Mouse (Mus musculus) large intestine, adult 2 months (tissue): ENCODE data around the gene Gm4922. TPM values are rescaled to one million over a fixed set of nuclear protein-coding genes. Genes with fewer than 3 reads are reported as not detected.

Source experiments
- DNase-seq: peaks from one replicate; pipeline ENCODE4 v3.0.0-alpha.2; 2012; ENCODE audit warnings: low read depth, low spot score
- WGBS: fragments of 180-500 bp; shearing (Covaris S2); methylation state at CpG from one replicate; pipeline ENCODE4 v1.1.7; 2018; 5-methylcytosine and 5-hydroxymethylcytosine counted together
- polyA plus RNA-seq: library from polyadenylated mRNA; depleted of rRNA; stranded (reverse); fragments of >200 nt; gene quantifications from 2 replicates; pipeline ENCODE4 v1.2.3, GENCODE M21; 2012; rRNA removed

Gene Gm4922
- not detected in 2 replicates for polyA plus RNA-seq

DNA sequence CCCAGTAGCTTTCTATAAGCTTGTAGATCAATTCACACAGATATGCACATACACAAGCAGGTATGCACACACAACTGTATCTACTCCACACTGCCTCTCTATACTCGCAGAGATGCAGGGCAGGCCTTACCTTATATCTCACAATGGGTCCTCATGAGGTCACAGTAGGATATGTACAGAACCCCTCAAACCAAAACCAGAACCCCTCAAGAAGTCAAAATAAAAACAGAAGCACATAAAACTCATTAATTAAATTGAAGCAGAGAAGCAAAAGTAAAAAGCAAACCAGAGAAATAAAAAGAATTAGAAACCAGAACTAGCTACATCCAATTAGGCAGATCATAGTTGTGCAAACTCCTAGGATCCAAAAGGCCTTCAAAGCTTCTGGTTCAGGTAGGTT is at the start of gene Gm4922:
TSS of gene Gm4922 (minus strand) at position 101 of the 400 bp plus-strand sequence.
- 93% methylated on average over 1 of the region's 1 CpGs for WGBS
- no peak for DNase-seq

DNA sequence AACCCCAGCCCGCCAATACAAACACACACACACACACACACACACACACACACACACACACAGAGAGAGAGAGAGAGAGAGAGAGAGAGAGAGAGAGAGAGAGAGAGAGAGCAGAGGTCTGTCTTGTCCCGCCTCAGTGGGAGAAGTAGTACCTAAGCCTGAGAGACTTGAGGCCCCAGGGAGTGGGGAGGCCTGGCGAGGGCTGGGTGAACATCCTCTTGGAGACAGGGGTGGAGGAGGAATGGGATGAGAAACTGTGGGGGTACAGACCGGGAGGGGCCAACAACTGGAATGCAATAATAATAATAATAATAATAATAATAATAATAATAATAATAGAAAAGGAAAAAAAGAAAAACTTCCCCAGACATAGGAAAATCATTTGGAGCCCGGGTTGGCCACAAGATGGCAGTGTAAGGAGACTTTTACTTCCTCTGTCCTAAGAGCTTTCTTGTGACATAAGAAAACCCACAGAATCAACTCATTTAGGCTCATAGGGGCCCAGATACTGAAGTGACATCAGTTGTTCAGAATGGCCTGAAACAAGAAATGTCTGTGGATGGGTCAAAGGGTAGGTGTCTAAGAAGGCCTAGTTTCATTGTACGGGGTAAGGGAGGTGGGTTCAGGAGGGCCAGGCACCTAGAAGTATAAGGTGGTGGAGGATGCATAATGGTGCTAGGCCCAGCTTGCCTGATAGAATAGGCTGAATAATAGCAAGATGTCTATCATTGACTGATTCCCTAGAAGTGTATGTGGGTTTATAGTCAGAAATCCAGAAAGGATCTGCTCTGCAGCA is 49.3 kb upstream of the Gm4922 start:
- DNase-seq = no peak
- WGBS = 55% methylated on average over 6 of the region's 6 CpGs

DNA sequence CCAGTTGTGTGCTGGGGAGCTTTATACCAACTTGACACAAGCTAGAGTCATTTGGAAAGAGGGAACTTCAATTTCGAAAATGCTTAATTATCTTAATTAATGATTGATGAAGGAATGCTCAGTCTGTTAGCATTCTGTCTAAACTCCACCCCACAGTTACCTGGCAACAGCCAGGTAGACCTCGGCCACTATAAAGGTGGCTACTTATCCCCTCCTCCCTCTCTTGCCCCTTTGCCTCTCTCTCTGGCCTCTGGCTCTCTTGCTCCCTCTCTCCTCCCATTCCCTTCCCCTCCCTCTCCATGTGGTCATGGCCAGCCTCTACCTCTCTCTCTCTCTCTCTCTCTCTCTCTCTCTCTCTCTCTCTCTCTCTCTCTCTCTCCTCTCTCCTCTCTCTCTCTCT is 47.8 kb upstream of the Gm4922 start:
- no peak for DNase-seq
- 18% methylated on average over 2 of the region's 2 CpGs for WGBS

DNA sequence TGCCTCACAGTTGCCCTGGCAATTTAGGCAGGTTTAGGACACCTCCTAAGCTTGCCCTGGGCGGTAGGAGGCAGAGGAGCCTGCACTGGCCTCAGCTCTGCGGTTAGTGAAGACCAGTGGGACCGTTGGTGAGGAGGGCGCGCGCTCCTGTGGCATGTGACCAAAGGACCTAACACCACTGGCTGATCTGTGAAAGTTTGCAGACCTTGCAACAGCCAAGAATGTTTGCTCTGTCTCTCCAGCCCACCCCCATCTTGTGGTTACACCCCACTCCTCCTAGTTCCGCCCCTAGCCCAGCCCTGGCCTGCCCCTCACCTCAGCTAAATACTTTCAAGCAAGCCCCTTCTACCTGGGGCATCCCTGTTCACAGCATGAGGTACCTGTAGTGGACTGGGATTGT is 45.2 kb upstream of the Gm4922 start:
- no peak for DNase-seq
- WGBS = 54% methylated on average over 7 of the region's 7 CpGs

DNA sequence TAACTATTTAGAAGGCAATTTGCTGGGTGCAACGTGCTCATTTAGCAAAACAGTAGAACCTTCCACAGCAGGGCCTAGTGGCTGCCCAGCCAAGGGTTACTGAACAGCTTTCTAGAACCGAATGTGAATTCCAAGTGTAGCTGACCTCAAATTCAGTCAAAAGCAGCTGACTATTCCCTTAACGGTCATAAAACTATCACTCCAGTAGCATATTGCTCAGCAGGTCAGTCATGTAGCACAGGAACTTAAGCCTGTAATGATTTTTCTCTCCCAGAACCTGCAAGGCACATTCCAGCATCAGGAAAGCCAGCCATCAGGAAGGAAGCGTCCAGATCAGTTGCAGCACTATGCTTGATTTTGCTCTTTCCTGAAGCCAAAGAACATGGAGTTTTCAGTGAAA is 43.8 kb upstream of the Gm4922 start:
- DNase-seq = no peak
- WGBS = 55% methylated on average over 4 of the region's 4 CpGs

GRCm38 (mm10) chr10:18827936-18828335 is 41.3 kb upstream of the Gm4922 start:
- DNase-seq = no peak

GRCm38 (mm10) chr10:18826107-18826506 is 39.5 kb upstream of the Gm4922 start:
- no peak for DNase-seq
- 79% methylated on average over 2 of the region's 2 CpGs for WGBS

More at GRCm38 (mm10) chr10:18827936-18828335, 41.3 kb upstream of the Gm4922 start:
- 70% methylated on average over 2 of the region's 2 CpGs for WGBS

- DNase-seq = no peak
These were observed 38.5 kb upstream of the Gm4922 start for GRCm38 (mm10) chr10:18825143-18825542.

GRCm38 (mm10) chr10:18816560-18816959 is 30.0 kb upstream of the Gm4922 start:
- DNase-seq = no peak
- WGBS = 69% methylated on average over 5 of the region's 5 CpGs

DNA sequence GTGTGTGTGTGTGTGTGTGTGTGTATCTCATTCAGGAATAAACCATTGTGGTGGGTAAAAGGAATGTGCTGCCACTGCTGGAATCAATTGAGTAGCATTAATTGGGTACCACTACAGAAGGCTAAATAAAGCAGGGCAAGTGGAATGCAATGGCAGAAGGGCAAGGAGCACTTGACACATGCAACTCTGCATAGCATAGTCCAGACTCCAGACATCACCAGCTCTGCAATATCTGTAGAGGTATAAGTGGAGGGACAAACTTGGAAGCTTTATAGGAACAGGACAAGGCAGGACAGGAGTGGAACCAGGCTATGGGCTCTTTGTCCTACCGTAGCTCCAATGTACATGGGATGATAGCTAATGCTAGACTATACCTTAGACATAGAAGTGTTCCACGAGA is 25.2 kb upstream of the Gm4922 start:
- 90% methylated on average over 2 of the region's 2 CpGs for WGBS
- no peak for DNase-seq

DNA sequence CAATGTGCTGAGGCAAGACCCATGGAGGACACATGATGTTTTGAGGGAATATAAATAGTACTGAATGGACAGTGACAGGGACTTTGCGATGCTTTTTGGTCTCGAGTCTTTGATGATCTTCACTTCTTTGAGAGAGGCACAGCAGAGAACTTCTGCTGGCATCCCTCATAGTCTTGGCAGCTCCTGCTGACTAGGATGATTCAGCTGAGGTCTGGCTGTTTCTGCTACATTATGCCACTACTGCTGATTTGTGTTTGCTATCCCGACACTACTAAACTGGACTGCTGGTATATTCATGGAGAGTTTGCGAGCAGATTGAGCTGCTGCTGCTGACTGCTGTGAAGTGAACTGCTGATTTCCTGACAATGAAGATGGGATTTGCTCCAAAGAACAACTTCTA is 3.5 kb upstream of the Gm4922 start:
- DNase-seq = no peak
- WGBS = 80% methylated on average over 4 of the region's 4 CpGs

DNA sequence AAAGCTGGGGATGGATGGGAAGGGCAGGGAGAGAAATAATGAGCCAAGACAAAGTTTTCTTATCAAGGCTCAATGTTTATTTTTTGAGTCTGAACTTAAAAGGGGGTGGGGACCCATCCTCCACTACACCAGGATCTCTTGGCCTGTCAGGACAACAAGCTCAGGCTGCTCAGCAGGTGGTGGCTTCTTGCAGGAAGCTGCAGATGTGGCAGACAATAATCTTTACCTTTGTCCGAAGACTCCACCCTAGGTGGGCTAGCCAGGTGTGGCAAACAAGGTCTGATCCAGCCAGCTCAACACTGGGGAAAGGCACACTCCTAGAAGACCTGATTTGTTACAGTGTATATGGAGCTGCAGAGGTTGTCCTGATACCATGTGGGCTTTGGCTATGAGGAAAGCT is 2.0 kb upstream of the Gm4922 start:
- no peak for DNase-seq
- 38% methylated on average over 1 of the region's 1 CpGs for WGBS

DNA sequence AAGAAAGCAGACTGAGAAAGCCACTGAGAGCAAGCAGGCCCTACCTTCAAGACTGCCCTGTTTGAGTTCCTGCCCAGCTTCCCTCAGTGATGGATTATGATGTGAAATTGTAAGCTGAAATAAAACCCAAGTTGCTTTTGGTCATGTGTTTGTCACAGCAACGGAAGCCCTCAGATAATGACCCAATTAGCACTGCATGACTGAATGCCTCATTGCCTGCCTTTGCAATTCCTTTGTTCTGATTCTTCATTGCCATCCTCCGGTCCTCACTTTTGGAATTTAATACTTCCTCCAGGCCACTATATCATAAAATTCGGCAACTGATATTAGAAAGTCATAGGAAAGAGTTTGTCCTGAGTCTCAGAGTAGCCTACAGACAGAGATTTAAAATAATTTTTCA is 9.0 kb downstream of the Gm4922 start:
- WGBS = 80% methylated on average over 3 of the region's 3 CpGs
- no peak for DNase-seq

DNA sequence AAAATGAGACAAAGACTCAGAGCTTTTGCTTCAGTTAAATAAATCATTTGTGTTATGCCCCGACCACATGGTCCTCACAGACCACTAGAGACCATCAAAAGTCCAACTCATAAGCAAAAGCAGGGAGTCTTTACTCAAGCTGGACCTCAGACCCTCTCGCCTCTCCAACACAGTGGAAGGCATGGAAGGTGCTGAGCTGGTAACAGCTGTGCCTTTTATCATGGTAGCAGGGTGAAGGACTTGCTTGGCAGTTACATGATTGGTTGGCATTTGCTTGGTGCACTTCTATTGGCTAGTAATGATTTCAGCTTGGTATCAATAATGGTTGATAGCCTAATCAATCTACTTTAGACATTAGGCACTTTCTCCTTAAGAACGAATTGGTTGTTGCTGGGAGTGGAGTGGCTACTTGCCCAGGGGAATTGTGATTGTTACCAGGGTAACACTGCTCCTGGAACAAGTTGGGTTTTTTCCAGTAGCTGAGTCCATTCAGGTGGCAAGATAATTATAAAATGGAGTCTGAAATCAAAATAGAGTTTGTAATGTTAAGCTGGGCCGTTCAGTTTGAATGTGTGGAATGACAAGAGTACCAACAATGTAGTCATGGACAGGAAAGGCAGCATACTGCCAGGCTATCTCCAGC is 13.9 kb downstream of the Gm4922 start:
- 75% methylated on average over 4 of the region's 4 CpGs for WGBS
- no peak for DNase-seq

GRCm38 (mm10) chr10:18769909-18770308 is 16.7 kb downstream of the Gm4922 start:
- 62% methylated on average over 5 of the region's 5 CpGs for WGBS
- DNase-seq = no peak

DNA sequence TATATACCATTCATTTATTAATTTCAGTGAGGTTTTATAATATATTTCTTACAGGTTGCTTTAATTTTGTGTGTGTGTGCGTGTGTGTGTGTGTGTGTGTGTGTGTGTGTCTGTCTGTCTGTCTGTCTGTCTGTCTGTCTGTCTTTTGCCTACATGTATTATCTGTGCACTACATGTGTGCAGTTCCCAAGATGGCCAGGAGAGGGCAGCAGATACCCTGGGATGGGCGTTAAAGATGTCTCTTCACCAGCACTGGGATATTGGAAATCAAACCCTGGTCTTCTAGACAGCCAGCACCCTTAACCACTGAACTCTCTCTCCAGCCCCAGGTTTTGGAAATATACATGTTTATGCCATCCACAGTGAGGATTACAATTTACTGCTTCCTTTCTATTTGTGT is 26.4 kb downstream of the Gm4922 start:
- 59% methylated on average over 2 of the region's 2 CpGs for WGBS
- no peak for DNase-seq

DNA sequence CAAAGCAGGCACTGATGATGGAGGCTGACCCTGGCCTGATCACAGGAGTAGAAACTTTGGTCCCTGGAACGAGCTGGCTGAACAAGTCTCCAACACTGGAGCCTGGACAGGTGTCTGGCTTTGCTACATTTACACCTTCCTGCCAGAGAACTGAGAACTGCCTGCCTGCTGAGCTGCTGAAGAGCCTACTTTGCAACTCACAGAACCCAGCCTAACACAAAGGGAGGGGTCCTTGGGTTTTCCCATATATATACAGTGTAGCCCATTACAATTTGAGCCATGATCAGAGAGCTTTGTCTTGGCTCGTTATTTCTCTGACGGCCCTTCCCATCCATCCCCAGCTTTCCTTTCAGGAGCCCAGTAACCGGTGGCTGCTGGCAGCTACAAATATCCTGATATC is 36.5 kb downstream of the Gm4922 start:
- no peak for DNase-seq
- 82% methylated on average over 4 of the region's 4 CpGs for WGBS

DNA sequence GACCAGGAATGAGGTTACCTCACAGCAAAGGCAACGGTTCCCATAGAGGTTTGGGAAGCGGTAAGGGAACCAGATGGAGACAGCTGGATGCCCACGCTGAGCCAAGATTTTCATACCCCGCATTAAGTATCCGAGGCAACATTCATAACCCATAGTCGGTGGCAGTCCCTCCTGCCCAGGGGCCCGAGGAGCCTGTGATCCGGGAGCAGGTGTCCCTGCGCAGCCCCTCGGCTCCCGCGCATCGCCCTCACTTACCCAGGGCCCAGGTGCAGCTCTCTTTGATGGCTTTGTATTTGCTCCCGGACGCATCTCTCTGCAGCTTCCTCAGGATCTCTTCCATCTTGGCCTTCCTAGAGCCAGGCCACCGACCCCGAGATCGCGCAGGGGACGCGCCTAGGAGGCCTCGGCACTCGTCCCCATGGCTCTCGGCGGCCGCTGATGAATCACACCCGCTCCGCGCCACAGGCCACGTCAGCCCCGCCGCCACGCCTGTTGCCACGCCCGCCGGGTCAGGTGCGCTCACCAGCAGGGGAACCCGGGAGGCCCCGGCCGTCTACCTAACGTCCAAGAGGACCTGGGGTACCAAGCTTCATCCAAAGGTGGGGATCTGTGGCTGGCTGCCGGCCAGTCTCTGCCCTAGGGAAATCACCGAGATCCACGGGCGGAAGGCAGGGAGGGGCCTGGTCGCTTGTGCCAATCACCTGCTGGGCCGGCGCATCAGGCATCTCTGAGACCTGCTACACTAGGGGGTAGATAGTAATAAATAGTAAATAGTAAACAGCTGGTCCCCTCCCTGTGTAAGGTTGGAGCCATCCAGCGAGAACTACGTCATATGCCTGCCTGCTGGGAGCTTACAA is 43.1 kb downstream of the Gm4922 start, which contains the start of gene Arfgef3:
TSS of gene Arfgef3 (minus strand) at position 664 of the 857 bp plus-strand sequence.
- WGBS = 2% methylated on average over 50 of the region's 50 CpGs
- peak; percentile 27 for DNase-seq

DNA sequence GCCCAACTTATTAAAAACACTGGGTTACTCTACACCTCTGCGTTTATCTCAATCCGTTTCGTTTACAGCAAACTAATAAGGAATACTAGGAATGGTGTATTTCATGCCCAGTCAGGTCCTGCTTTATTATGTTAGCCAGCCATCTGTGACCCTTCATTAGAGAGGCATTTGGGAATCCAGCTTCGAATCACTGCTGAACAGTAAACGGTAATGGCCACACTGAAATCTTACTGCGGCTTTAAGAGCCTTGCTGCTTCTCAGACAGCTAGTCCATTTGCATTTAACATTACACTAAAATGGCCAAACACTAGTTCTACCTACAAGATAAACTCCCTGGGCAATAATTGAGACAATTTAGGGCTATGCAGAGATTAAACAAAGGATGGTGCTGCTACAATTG is 44.5 kb downstream of the Gm4922 start:
- DNase-seq = no peak
- WGBS = 72% methylated on average over 6 of the region's 6 CpGs

DNA sequence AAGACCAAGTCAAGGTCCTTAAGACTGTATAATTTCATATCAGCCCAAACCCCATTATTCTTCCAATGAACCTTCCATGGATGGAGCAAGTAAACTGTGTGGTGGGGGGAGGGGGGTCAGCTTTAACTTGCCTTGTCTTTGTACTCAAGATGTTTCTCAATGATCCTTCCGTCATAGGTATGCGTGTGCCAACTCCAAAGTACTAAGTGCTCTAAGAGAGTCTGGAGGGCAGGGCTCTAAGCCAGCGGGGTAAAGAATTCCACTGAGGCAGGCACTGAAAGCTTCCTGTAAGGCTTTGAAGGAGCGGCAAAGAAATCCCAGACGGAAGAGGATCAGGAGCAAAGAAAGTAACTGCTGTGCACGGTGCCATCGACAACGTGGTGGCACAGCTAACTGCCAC is 45.6 kb downstream of the Gm4922 start:
- no peak for DNase-seq
- 92% methylated on average over 8 of the region's 8 CpGs for WGBS
